Mouse (Mus musculus): Measurements from ENCODE around the gene Miga2.
A peak's percentile ranks its signal among the peaks of the same experiment; 100 is the strongest.

The Miga2 gene

GRCm38 (mm10) chr2:30358533-30359531 lies 5.2 kb upstream of the Miga2 start, which contains the start of gene Sh3glb2:
TSS of gene Sh3glb2 (minus strand) at chr2:30359337.
- peak; percentile 83 for DNase-seq (ENCODE audit: low spot score)

GRCm38 (mm10) chr2:30360626-30361025 lies 3.4 kb upstream of the Miga2 start:
- DNase-seq (ENCODE audit: low spot score): no peak

GRCm38 (mm10) chr2:30362865-30363264 lies 1.2 kb upstream of the Miga2 start:
- no peak for DNase-seq (ENCODE audit: low spot score)

GRCm38 (mm10) chr2:30365281-30366069 lies 1.4 kb downstream of the Miga2 start:
- DNase-seq (ENCODE audit: low spot score): no peak

GRCm38 (mm10) chr2:30366203-30366602 lies 2.2 kb downstream of the Miga2 start:
- DNase-seq (ENCODE audit: low spot score): no peak

GRCm38 (mm10) chr2:30371544-30371943 lies 7.5 kb downstream of the Miga2 start:
- DNase-seq (ENCODE audit: low spot score): no peak

- no peak for DNase-seq (ENCODE audit: low spot score)
These were observed 8.7 kb downstream of the Miga2 start for GRCm38 (mm10) chr2:30372726-30373125.

- DNase-seq (ENCODE audit: low spot score): no peak
These were observed 11.9 kb downstream of the Miga2 start for GRCm38 (mm10) chr2:30375893-30376292.

- DNase-seq (ENCODE audit: low spot score): no peak
These were observed 13.7 kb downstream of the Miga2 start for GRCm38 (mm10) chr2:30377721-30378120.

GRCm38 (mm10) chr2:30379307-30379706 lies 15.3 kb downstream of the Miga2 start:
- no peak for DNase-seq (ENCODE audit: low spot score)

- DNase-seq (ENCODE audit: low spot score): no peak
These were observed 16.7 kb downstream of the Miga2 start for GRCm38 (mm10) chr2:30380564-30381376.

- no peak for DNase-seq (ENCODE audit: low spot score)
These were observed 17.3 kb downstream of the Miga2 start for GRCm38 (mm10) chr2:30381377-30381725.

GRCm38 (mm10) chr2:30384814-30385213 lies 20.8 kb downstream of the Miga2 start:
- DNase-seq (ENCODE audit: low spot score): no peak

GRCm38 (mm10) chr2:30385591-30385990 lies 21.6 kb downstream of the Miga2 start:
- DNase-seq (ENCODE audit: low spot score): no peak

GRCm38 (mm10) chr2:30386913-30387312 lies 22.9 kb downstream of the Miga2 start:
- no peak for DNase-seq (ENCODE audit: low spot score)

- no peak for DNase-seq (ENCODE audit: low spot score)
These were observed 25.0 kb downstream of the Miga2 start for GRCm38 (mm10) chr2:30389000-30389399.

- peak; percentile 99 for DNase-seq (ENCODE audit: low spot score)
These were observed 28.1 kb downstream of the Miga2 start, which contains the start of gene Dolpp1 for GRCm38 (mm10) chr2:30392114-30392576. TSS of gene Dolpp1 (plus strand) at chr2:30392254.

GRCm38 (mm10) chr2:30392577-30393369 lies 28.7 kb downstream of the Miga2 start:
- DNase-seq (ENCODE audit: low spot score): peak; percentile 88

GRCm38 (mm10) chr2:30393370-30393656 lies 29.3 kb downstream of the Miga2 start:
- no peak for DNase-seq (ENCODE audit: low spot score)

GRCm38 (mm10) chr2:30395757-30396156 lies 31.7 kb downstream of the Miga2 start:
- DNase-seq (ENCODE audit: low spot score): no peak

GRCm38 (mm10) chr2:30396246-30396645 lies 32.2 kb downstream of the Miga2 start:
- DNase-seq (ENCODE audit: low spot score): no peak

All from embryo, embryonic 10 days (tissue).